Mouse (Mus musculus) urinary bladder, postnatal 4 days (tissue): Measurements from ENCODE around the gene Emilin1.

ENCODE experiments used
- DNase-seq, 2 experiments: peaks; one replicate each; pipeline ENCODE4 v3.0.0; 2021 to 2022; ENCODE audit warnings: low spot score in 2 of 2

Gene Emilin1

GRCm38 (mm10) chr5:30959966-30960501 is 46.8 kb downstream of the Emilin1 start, which contains the start of gene Preb:
Gene Preb (minus strand): TSS chr5:30960361.
- peak; percentile 98 for DNase-seq

GRCm38 (mm10) chr5:30960814-30961213 is 47.6 kb downstream of the Emilin1 start:
- DNase-seq, result no peak

GRCm38 (mm10) chr5:30961545-30962505 is 48.6 kb downstream of the Emilin1 start:
- no peak for DNase-seq

GRCm38 (mm10) chr5:30963916-30964315 is 50.7 kb downstream of the Emilin1 start:
- no peak for DNase-seq

GRCm38 (mm10) chr5:30966189-30966588 is 53.0 kb downstream of the Emilin1 start:
- no peak for DNase-seq

- peak; percentile 81 to 83 for DNase-seq
Observed at GRCm38 (mm10) chr5:30968416-30968815, 55.2 kb downstream of the Emilin1 start, which contains the start of gene Tcf23. Gene Tcf23 (plus strand): TSS chr5:30968662.

GRCm38 (mm10) chr5:30969440-30969839 is 56.2 kb downstream of the Emilin1 start:
- no peak for DNase-seq
